Mouse (Mus musculus): Measurements from ENCODE around the gene Gm20918.
"Not testable (repeated sequence)": the region's sequence is repeated elsewhere in the genome, so short reads cannot be mapped to it uniquely, and the experiment has no call there.

Gm20918 gene

DNA sequence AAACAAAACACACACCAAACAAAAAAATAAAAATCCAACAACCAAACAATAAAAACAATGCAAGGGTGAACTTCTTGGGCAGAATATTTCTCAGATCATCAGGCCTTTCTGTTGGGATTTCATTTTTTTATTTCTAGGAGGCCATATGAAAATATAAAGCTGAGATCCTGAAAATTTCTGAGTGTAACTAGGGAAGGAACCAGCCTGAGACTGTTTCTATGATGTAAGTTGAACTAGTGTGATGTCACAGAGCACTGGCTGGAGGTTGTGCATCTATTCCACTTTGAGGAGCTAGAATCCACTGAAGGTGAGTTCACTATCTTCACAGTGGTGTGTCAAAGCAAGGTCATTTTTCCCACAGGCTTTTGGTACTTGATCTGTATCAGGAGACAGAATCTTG is at the start of gene Gm20918:
Gene Gm20918, plus strand, starts transcription at position 301 of the 400 bp plus-strand sequence.
- not testable (repeated sequence) for DNase-seq (ENCODE audit: low spot score in 2 of 2)

Data from right cerebral cortex, postnatal 36 days (tissue).